ENCODE assay signal across 7 mouse cellular contexts in the genomic region with DNA sequence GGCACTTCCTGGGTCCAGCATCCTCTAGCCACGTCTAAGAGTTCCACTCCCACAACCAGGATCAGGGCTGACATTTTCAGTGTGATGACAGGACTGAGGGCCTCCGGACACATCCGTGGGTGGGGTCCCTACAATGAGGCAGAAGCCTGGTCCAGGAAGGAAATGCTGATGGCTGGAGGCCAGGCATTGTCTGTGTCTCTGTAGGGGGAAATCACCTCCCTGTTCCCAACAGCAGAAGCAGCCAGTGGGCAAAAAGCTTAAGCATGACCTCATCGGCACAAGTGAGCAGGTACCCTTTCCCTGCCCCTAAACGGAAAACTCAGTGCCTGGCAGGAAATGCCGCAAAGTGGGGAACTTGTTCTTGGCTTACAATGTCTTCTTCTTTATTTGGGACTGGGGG. TPM values are rescaled to one million over a fixed set of nuclear protein-coding genes. Genes with fewer than 3 reads are reported as not detected.
DNase-seq lines count a peak whose midpoint lies in the region; ATAC-seq lines count a peak whose summit lies in the region.

No protein-coding gene starts in this region.

- H3K4me2 ChIP-seq in lung, embryonic 15.5 days, result no peak overlapping the region

- no peaks in the 10 kb centered on the region for H3K9me3 ChIP-seq in lung, embryonic 15.5 days
- no peaks in the 10 kb centered on the region for H3K9me3 ChIP-seq in midbrain, embryonic 10.5 days (replicated peaks)

- no peak overlapping the region for H3K9ac ChIP-seq in lung, embryonic 15.5 days

- peak; percentile 72 for DNase-seq in ZHBTc4 (ENCODE audit: low read depth, low spot score)
- peak; percentile 17 to 48 for DNase-seq in gastrocnemius, adult 8-10 months (ENCODE audit: low spot score in 2 of 2)
- peak; percentile 89 for DNase-seq in kidney, adult 11 months
- no peak for DNase-seq in midbrain, embryonic 10.5 days (ENCODE audit: low spot score)
- DNase-seq in right cerebral cortex, adult 18-20 months, result no peak
- DNase-seq in frontal cortex, postnatal 14 days (ENCODE audit: low spot score in 2 of 2), result no peak

- 58% methylated on average over 6 of the region's 6 CpGs for WGBS in lung, embryonic 15.5 days
- WGBS in midbrain, embryonic 10.5 days, result 79% methylated on average over 6 of the region's 6 CpGs

- 0 out of 2 replicates have a peak, but pooled peaks cover 3% of the 10 kb centered on the region for H3K4me1 ChIP-seq in lung, embryonic 15.5 days
- H3K4me1 ChIP-seq in midbrain, embryonic 10.5 days, result peaks cover 10% of the 10 kb centered on the region

- peak; percentile 60; the same call in 1 of the 2 replicates for ATAC-seq in lung, embryonic 15.5 days (ENCODE audit: borderline replicate concordance, extremely low read depth, low FRiP score, low TSS enrichment)

- H3K27ac ChIP-seq in lung, embryonic 15.5 days, result peak overlapping the region; percentile 80
- H3K27ac ChIP-seq in midbrain, embryonic 10.5 days (replicated peaks), result no peak overlapping the region

- H3K4me3 ChIP-seq in lung, embryonic 15.5 days, result no peak overlapping the region
- H3K4me3 ChIP-seq in midbrain, embryonic 10.5 days, result no peak overlapping the region

- no peaks in the 10 kb centered on the region for H3K27me3 ChIP-seq in lung, embryonic 15.5 days
- H3K27me3 ChIP-seq in midbrain, embryonic 10.5 days (ENCODE audit: low read depth, poor library complexity, severe bottlenecking), result no peaks in the 10 kb centered on the region

- peaks cover 49% of the 10 kb centered on the region for H3K36me3 ChIP-seq in lung, embryonic 15.5 days
- peaks cover 87% of the 10 kb centered on the region for H3K36me3 ChIP-seq in midbrain, embryonic 10.5 days

RNA-seq across cellular contexts. Expression of a gene that starts 11.5 kb away (rescaled TPM):
- 10 to 100 TPM; 10.6 to 15.8 (median 12.7) TPM for total RNA-seq in gastrocnemius, adult 8-10 months (2022)
- 35.6 and 36.7 TPM in 2 replicates for polyA plus RNA-seq in lung, embryonic 15.5 days (2015; fragmentation: Nextera tagmentation; extraction: Ambion mirVana)
- polyA plus RNA-seq in midbrain, embryonic 10.5 days (2016; fragmentation: Nextera tagmentation; extraction: Ambion mirVana), result 26.6 and 30.0 TPM in 2 replicates

RNA-seq across cellular contexts. Expression of a gene that starts 37.2 kb away (rescaled TPM):
- not detected for total RNA-seq in gastrocnemius, adult 8-10 months (2022)
- 2.6 and 3.2 TPM in 2 replicates for polyA plus RNA-seq in lung, embryonic 15.5 days (2015; fragmentation: Nextera tagmentation; extraction: Ambion mirVana)
- 2.1 and 2.2 TPM in 2 replicates for polyA plus RNA-seq in midbrain, embryonic 10.5 days (2016; fragmentation: Nextera tagmentation; extraction: Ambion mirVana)

RNA-seq across cellular contexts. Expression of a gene that starts 37.3 kb away (rescaled TPM):
- 10 to 100 TPM; 17.9 to 21.8 (median 19.7) TPM for total RNA-seq in gastrocnemius, adult 8-10 months (2022)
- 64.0 and 69.9 TPM in 2 replicates for polyA plus RNA-seq in lung, embryonic 15.5 days (2015; fragmentation: Nextera tagmentation; extraction: Ambion mirVana)
- polyA plus RNA-seq in midbrain, embryonic 10.5 days (2016; fragmentation: Nextera tagmentation; extraction: Ambion mirVana), result 60.5 and 69.0 TPM in 2 replicates

RNA-seq across cellular contexts. Expression of a gene that starts 44.0 kb away (rescaled TPM):
- total RNA-seq in gastrocnemius, adult 8-10 months (2022), result not detected
- 0.38 and 0.82 TPM in 2 replicates for polyA plus RNA-seq in lung, embryonic 15.5 days (2015; fragmentation: Nextera tagmentation; extraction: Ambion mirVana)
- 0.07 and 0.17 TPM in 2 replicates for polyA plus RNA-seq in midbrain, embryonic 10.5 days (2016; fragmentation: Nextera tagmentation; extraction: Ambion mirVana)

Comparison
In these comparisons a context has a peak if more than half of its experiments do, and no peak if none do; other contexts are left out.
1. DNase-seq: peak in ZHBTc4 (single experiment), gastrocnemius, adult 8-10 months (2 of 2) and kidney, adult 11 months (single experiment); none in midbrain, embryonic 10.5 days (single experiment), right cerebral cortex, adult 18-20 months (single experiment) and frontal cortex, postnatal 14 days (0 of 2).